Mouse (Mus musculus): ENCODE data around the gene Klrb1c. TPM values are rescaled to one million over a fixed set of nuclear protein-coding genes. Genes with fewer than 3 reads are reported as not detected.
"Not testable (repeated sequence)": the region's sequence is repeated elsewhere in the genome, so short reads cannot be mapped to it uniquely, and the experiment has no call there.

Gene Klrb1c
- total RNA-seq (2021) = not detected
- long read RNA-seq, experiment 1 = 0 reads
- long read RNA-seq, experiment 2 = 0 reads

DNA sequence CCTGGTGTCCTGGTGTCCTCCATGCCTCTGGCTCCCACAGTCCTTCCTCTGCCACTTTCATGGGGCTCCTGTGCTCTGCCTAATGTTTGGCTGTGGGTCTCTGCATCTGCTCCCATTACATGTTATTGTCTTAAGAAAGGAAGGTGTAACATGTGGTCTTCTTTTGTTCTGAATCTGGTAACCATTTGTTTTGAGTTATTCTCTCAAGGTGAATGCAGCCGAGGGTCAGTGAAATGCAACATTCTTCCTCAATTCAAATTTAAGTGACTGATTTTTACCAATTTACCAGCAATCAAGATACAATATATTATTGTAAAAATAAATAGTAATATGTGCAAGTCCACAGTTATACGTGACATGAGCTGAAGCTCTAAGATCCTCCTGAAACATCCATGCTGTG is at the start of gene Klrb1c:
Klrb1c (minus strand) TSS at position 101 of the 400 bp plus-strand sequence.
- DNase-seq = no peak

DNA sequence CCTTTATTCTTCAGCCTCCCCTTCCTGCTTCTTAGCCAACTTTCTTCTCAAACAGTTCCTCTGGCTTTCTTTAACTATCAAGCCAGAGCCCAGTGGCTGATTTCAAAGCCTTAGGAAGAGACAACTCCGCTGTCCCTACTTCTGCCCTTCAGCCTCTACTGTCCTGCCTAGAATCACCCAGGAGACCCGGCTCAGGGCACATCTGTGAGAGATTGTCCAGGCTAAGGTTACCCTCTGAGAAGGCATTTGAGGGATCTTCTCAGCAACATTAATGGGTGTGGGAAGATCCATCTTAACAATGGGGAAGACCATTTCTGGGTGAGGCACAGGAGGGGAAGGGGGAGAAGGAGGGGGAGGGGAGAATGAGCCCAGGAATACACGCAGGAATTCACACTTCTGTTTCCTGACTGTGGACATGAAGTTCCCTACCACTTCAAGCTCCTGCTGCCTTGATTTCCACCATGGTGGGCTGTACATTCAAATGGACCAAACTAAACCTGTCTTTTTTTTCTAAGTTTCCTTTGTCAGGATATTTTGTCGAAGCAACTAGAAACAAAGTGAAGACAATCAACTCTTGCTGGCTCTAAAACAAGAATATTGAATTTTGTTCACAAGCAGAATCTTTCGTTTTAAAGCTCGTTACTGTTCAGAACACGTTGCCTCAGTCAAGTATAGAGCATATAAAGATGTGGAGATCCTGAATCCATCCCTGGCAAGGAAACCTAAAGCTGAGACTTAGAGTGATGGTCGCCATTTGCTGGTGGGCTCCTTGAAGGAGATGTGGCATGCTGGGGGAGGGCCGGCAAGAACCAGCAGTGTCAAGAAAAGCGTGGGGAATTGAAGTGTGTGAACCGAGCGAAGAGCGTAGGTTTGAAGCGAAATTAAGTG is 48.7 kb upstream of the Klrb1c start:
- peak in 1 of 2 experiments; percentile 54 for DNase-seq

DNA sequence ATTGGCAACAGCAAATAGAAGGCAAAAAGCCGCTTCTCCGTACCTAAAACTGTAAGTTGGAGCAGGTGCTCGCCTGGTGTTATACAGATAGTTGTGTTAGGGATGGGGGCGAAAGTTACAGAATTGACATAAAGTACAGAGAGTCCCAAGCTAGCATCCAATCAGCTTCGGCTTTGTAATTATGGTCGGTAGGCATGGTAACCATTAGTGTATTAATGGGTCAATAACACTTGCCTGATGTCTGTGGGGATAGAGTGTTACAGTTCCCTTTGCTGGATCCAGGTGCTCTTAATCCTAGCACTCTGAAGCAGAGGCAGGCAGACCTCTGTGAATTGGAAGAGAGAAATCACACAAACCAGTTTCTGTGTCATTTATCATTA is 47.9 kb upstream of the Klrb1c start:
- DNase-seq = no peak

DNA sequence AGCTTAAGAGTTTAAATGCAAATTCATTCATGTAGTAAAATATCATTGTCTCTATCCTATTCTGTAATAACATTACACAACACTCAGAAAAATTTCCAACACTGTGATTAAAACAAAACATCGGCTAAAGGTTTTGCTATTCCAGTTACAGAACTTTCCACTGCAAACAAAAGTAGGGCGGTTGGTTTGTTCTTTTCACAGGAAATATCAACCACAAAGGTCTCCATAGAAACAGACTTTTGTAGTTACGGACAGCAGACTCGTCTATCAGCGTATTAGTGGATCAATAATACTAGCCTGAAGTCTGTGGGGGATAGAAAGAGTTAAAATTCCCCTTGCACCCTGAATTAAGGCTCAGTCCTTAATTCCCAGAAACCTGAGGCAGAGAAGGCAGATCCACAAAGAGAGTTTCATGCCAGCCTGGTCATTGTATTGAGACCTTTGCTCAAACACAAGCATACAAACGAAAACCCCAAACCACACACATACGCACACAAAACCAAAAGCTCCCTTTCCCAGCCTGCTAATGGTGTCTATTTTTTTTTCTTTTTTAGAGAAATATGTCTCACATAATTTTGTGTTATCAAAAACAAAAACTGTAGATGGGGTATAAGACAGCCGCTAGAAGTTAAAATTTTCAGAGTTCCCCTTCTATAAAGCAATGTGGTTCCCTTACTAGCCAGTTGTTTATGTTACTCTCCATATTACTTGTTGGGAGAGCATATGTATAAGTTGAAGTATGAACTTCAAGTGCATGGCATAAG is 47.4 kb upstream of the Klrb1c start:
- DNase-seq = no peak

DNA sequence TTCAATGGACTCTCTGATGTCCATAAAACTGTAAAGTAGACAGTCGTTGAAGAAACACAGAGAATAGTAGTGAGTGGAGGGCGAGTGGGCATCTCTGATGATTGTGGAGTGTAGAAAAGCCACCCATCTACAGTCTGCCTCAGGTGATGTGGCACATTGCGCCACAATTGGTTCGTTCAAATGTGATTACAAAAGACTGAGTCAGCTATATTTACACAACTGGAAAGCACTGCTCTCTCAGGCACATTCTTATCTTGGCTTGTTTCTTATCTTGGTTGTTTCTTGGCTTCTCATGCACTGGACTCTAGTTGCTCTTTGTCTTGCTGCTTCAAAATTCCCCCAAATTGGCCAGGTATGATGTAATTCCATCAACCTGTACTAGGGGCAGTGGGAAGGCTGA is 46.6 kb upstream of the Klrb1c start:
- DNase-seq = no peak

DNA sequence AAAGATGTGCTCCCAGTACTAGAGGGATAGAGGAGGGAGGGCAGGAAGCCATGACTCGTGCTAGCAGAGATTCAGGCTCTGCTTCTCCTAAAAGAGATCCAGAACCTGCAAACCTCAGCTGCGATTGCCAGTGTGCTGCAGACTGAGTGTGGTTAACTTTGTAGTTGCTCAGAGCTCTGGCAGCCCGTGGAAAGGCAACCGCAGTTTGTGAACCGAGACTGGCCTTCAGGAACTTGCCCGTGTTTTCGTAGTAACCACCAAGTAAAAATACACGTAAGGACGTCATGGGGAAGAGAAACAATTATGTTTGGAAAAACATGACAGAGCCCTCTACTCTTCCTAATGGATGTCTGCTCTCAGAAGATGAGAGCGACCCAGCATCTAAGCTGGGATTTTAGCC is 44.0 kb upstream of the Klrb1c start:
- DNase-seq = no peak

DNA sequence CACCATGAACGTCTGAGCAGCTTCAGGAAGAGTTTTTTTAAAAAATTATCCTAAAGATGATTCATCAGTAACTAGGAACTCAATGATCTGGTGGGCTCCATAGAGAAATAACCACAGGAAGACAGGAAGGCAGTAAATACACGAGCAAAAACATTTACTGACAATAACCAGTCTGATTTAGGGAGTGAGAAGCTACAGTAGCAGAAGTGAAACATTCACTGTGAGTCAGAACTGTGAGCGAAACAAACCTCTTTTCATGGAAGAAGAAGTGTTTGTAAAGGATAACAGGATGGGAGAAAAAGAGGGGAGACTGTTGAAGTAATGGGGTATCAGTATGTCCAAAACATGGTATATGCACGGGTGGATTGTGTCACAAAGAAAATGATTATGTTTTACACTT is 40.8 kb upstream of the Klrb1c start:
- DNase-seq = no peak

- DNase-seq = no peak
Measured at GRCm38 (mm10) chr6:128826781-128827180, 37.8 kb upstream of the Klrb1c start.

DNA sequence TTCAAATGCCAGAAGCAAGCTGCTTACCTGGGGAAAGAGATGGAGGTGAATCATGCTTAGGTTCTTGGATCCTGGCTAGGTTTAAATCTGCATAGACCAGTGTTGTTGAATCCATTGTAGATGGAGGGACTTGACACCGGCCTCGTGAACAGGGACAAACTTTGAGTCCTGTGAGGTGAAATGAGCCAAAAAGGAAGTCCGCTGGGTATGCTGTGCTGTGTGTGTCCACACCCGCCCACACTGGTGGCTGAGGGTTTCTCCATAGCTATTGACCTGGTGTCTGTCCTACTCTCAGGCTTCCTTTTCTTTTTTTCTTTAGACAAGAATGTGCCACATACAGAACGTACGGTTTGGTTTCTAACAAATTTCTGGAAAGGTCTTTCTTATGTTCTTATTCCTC is 37.1 kb upstream of the Klrb1c start, which contains the start of the genes Gm44511 and Klrb1b:
Gm44511 (minus strand) TSS at position 184 of the 400 bp plus-strand sequence.
Klrb1b (minus strand) TSS at position 200 of the 400 bp plus-strand sequence.
- DNase-seq = no peak

GRCm38 (mm10) chr6:128818083-128818802 is 29.2 kb upstream of the Klrb1c start:
- no peak for DNase-seq

- peak in 1 of 2 experiments; percentile 25 for DNase-seq
Measured at GRCm38 (mm10) chr6:128808532-128808931, 19.5 kb upstream of the Klrb1c start.

- peak in 1 of 2 experiments; percentile 15 for DNase-seq
Measured at GRCm38 (mm10) chr6:128807021-128807420, 18.0 kb upstream of the Klrb1c start.

- peak; percentile 70 to 71 for DNase-seq
Measured at GRCm38 (mm10) chr6:128804823-128805640, 16.0 kb upstream of the Klrb1c start.

DNA sequence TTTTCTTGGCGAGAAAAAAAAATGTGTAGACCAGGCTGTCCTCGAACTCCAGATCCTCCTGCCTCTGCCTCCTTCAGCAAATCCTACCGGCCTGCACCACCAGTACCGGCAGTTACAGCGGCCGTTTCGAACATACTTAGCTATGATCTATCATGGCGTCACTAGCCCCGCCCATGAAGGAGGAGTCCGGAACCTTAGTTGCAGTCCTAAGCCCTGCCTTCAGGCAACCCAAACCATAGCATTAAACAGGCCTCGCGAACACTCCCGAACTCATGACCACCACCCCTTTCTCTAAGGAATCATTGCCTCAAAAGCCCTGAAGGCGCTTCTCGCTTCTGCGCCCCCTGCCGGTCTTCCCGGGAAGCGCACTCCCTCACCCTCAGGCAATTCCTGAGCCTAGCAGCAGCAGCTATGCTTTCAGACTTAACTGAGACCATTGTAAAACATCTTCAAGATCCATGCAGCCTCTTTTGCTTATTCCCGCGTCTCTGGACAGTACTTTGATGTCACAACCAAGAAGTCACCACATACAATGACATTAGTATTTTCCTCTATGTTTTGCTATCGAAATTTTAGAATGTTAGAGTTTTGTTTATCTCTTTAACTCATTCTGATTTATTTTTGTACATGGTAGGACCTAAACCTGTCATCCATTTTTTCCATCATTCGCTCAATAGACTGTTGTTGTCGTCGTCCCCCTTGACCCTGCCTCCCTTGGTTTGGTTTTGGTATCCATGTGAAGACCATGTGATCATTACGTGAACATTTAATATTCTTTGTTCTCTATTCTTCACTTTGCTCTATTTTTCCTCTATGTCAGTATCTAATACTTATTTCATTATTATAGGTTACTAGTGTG is 14.2 kb upstream of the Klrb1c start:
- peak; percentile 96 to 98 for DNase-seq

DNA sequence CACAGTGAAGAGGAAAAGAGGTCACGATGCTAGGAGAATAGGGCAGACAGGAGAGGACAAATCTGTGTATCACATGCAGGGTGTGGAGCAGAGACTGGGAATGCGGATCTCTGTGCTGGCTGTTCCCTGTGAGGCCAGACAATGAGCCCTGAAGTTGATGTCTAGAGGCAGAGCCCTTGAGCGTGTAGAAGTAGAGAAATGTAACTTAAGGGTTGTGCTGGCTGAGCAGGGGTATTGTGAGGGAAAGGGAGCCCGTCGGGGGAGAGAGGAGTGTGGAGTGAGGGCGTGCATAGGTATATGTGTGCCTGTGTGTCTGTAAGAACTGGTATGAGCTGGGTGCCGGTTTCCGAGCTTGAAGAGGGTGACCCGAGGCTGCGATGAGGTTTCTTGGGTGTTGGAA is 13.5 kb upstream of the Klrb1c start:
- no peak for DNase-seq

DNA sequence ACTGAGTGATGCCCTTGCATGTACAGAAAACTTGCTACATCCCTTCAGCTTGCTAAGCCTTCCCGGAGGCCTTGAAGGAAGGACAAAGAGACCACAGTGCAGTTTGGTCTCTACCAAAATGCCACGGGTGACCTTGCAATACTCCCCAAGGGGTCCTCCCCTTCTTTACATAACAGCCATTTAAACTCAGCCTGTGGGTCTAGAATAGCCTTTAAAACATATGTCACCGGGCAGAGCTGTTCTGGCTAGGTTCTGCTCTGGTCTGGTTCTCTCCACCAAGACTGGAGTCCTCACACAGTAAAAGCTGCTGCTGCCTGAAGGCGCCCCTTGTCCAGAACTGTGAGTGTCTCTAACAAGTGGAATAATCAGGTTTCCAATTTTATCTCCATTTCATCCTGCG is 11.7 kb upstream of the Klrb1c start:
- not testable (repeated sequence) for DNase-seq

DNA sequence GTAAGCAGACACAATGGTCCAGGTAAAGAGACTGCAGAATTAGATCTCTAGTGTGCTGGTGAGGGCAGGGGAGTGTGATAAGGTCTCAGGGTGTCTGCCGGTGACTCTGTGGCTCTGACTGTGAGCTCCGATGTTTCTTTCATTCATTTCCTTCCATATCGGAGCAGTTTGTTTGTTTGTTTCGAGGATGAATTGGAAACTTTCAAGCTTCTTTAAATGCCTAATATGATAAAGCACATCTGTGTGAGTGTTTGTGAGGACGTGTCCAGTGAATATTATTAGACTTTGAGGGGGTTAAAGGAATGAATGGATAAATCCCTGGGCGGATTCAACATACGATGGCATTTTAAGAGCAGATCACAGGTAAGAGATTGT is 10.9 kb upstream of the Klrb1c start:
- DNase-seq = no peak

- peak; percentile 89 to 93 for DNase-seq
Measured at GRCm38 (mm10) chr6:128799144-128799895, 10.3 kb upstream of the Klrb1c start.

DNA sequence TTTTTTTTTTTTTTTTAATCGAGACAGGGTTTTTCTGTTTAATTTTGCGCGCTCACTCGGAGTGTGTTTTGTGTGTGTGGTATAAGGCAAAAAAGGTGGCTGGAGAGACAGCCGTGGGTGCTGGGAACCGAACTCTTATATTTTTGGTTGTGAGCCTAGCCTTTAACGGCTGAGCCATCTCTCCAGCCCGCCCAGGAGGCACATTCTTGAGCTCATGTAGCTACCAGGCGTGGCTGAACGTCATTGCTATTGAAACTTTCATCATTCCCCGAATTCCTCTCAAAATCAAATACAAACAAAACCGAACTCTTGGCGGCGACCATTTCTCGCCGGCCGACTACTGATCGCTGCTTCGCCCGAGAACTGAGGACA is 9.7 kb upstream of the Klrb1c start:
- DNase-seq = peak; percentile 79 to 89
